Mouse (Mus musculus) ovary, adult 2 months (tissue): Measurements from ENCODE around the gene Phgdh. TPM values are rescaled to one million over a fixed set of nuclear protein-coding genes. Genes with fewer than 3 reads are reported as not detected.

ENCODE experiments used
- polyA plus RNA-seq: library from polyadenylated mRNA; depleted of rRNA; stranded (reverse); fragments of >200 nt; gene quantifications from 2 replicates; pipeline ENCODE4 v1.2.3, GENCODE M21; 2012; rRNA removed

Gene Phgdh
- 99.0 and 106 TPM in 2 replicates for polyA plus RNA-seq

GRCm38 (mm10) chr3:98339706-98340109 lies at the start of gene Phgdh:
Phgdh (minus strand) TSS chr3:98339990.

GRCm38 (mm10) chr3:98382246-98382939 lies 42.6 kb upstream of the Phgdh start, which contains the start of gene Zfp697:
Zfp697 (plus strand) TSS chr3:98382461.

GRCm38 (mm10) chr3:98280204-98280932 lies 59.4 kb downstream of the Phgdh start, which contains the start of gene Hmgcs2:
Hmgcs2 (plus strand) TSS chr3:98280435.

Other genes starting within 250 kb of the Phgdh start
- not detected in 2 replicates for gene Adam30, start 179.4 kb downstream of the Phgdh start, polyA plus RNA-seq
- not detected in 2 replicates for gene Reg4, start 117.8 kb downstream of the Phgdh start, polyA plus RNA-seq
- 210 and 274 TPM in 2 replicates for gene Hmgcs2, start 59.6 kb downstream of the Phgdh start, polyA plus RNA-seq
- gene Zfp697, start 42.5 kb upstream of the Phgdh start, polyA plus RNA-seq, result 5.5 and 6.7 TPM in 2 replicates
- not detected in 2 replicates for gene Gm4450, start 117.1 kb upstream of the Phgdh start, polyA plus RNA-seq
- gene Hsd3b4, start 170.5 kb upstream of the Phgdh start, polyA plus RNA-seq, result not detected in 2 replicates
- gene Gm10681, start 248.8 kb upstream of the Phgdh start, polyA plus RNA-seq, result not detected in 2 replicates